Mouse (Mus musculus) olfactory bulb, adult 2 months (tissue): ENCODE data around the gene Olfr1555-ps1. TPM values are rescaled to one million over a fixed set of nuclear protein-coding genes. Genes with fewer than 3 reads are reported as not detected.
"Not testable (repeated sequence)": the region's sequence is repeated elsewhere in the genome, so short reads cannot be mapped to it uniquely, and the experiment has no call there.

Experiments used
- H3K27ac ChIP-seq: fragments of 200-500 bp; 2 replicates; pipeline ENCODE4 v1.5.1; 2012; ENCODE audit warnings: low read depth, low read length; ENCODE audit not compliant: insufficient read depth
- H3K4me1 ChIP-seq: fragments of 200-500 bp; 2 replicates; pipeline ENCODE4 v1.6.1; 2012; ENCODE audit warnings: low read length; ENCODE audit not compliant: control insufficient read depth, insufficient read depth
- H3K4me3 ChIP-seq: fragments of 200-500 bp; 2 replicates; pipeline ENCODE4 v1.5.1; 2012; ENCODE audit warnings: mild to moderate bottlenecking, low read depth, low read length, moderate library complexity; ENCODE audit not compliant: insufficient read depth
- CTCF ChIP-seq: fragments of 200-500 bp; IDR thresholded peaks from 2 replicates; pipeline ENCODE4 v1.5.1; 2012; ENCODE audit warnings: low read depth, mild to moderate bottlenecking, low read length, moderate library complexity; ENCODE audit not compliant: insufficient read depth
- POLR2A ChIP-seq: fragments of 200-500 bp; IDR thresholded peaks from 2 replicates; pipeline ENCODE4 v1.6.1; 2012; ENCODE audit warnings: mild to moderate bottlenecking, low read depth, low read length, moderate library complexity; ENCODE audit not compliant: insufficient read depth
- WGBS: fragments of 180-500 bp; shearing (Covaris S2); methylation state at CpG from one replicate; pipeline ENCODE4 v1.1.7; 2018; 5-methylcytosine and 5-hydroxymethylcytosine counted together
- polyA plus RNA-seq: library from polyadenylated mRNA; stranded (reverse); fragments of >200 nt; gene quantifications from 2 replicates; pipeline ENCODE4 v1.2.4, GENCODE M21; 2012; ENCODE audit warnings: low replicate concordance; ENCODE audit not compliant: missing spikeins, insufficient read depth, insufficient read length

Gene Olfr1555-ps1
- polyA plus RNA-seq: not detected in 2 replicates

GRCm38 (mm10) chr19:12170062-12170599 lies at the start of gene Olfr1555-ps1:
Olfr1555-ps1 (minus strand) TSS chr19:12170112.
- H3K4me3 ChIP-seq, H3K27ac ChIP-seq, H3K4me1 ChIP-seq: not testable (repeated sequence)
- WGBS: 22% methylated on average over 1 of the region's 1 CpGs

- WGBS: 60% methylated on average over 1 of the region's 1 CpGs
- no peak within 1 kb of the TSS for H3K4me3 ChIP-seq
- no peaks in the 10 kb centered on the region for H3K4me1 ChIP-seq
- TF ChIP-seq POLR2A: no peak
- no peak for TF ChIP-seq CTCF
- no peak within 1 kb of the TSS for H3K27ac ChIP-seq
Measured at GRCm38 (mm10) chr19:12200334-12200733, 30.4 kb upstream of the Olfr1555-ps1 start, which contains the start of gene Olfr1431. Olfr1431 (plus strand) TSS chr19:12200634.

DNA sequence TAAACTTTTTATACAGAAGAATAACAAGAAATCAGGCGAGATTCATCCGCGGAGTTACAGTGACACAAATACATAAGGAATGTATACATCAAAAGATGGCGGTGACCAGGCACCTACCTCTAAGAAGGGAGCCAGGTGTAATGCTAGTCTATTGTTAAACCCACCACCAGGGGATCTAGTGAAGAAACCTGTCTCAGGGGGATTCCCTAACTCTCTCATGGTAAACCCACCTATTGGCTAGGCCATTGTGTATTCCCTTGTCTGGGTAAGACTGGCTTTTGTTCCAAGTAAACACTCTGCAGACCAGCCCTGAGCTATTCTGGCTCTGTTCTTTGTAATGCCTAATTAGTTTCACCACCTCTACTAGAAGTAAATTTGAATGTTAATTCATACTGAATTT lies 29.2 kb upstream of the Olfr1555-ps1 start:
- H3K4me3 ChIP-seq, H3K4me1 ChIP-seq, H3K27ac ChIP-seq: not testable (repeated sequence)
- WGBS: 81% methylated on average over 4 of the region's 4 CpGs

DNA sequence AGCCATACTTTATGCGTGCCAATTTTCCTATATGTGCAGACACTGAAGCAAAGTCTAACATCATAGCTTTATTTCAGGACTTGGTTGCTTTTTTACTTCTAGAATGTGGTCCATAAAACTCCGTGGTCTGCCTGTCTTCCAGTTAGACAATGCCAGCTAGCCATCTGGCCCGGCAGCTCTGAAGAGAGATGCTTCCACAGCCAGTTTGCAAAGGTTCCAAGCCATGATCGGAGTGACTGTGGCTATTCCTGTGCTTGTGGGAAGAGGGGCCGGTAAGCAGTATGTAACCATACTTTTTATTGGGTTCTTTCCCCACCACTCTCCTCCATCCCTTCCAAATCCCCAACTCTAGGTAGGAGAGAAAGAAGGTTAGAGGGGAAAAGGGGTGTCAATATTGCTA lies 5.5 kb upstream of the Olfr1555-ps1 start:
- WGBS: 82% methylated on average over 5 of the region's 5 CpGs
- H3K27ac ChIP-seq, H3K4me3 ChIP-seq, H3K4me1 ChIP-seq: not testable (repeated sequence)

DNA sequence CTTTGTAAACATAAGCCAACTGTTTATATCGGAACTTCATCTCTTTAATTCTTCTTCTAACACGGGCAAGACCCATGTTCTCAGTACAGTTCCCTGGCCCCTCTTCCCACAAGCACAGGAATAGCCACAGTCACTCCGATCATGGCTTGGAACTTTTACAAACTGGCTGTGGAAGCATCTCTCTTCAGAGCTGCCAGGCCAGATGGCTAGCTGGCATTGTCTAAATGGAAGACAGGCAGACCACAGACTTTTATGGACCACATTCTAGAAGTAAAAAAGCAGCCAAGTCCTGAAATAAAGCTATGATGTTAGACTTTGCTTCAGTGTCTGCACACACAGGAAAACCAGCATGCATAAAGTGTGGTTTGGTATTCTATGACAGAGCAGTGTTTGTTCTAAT lies 24.5 kb downstream of the Olfr1555-ps1 start:
- TF ChIP-seq POLR2A (no peak), CTCF (no peak)
- no peak overlapping the region for H3K4me3 ChIP-seq
- H3K4me1 ChIP-seq: no peaks in the 10 kb centered on the region
- WGBS: 81% methylated on average over 3 of the region's 3 CpGs
- no peak overlapping the region for H3K27ac ChIP-seq

GRCm38 (mm10) chr19:12143356-12143755 lies 26.6 kb downstream of the Olfr1555-ps1 start:
- Histone ChIP-seq H3K4me3 (no peak overlapping the region), H3K27ac (no peak overlapping the region), H3K4me1 (no peaks in the 10 kb centered on the region)
- 10% methylated on average over 1 of the region's 1 CpGs for WGBS
- TF ChIP-seq CTCF (no peak), POLR2A (no peak)

GRCm38 (mm10) chr19:12134289-12134688 lies 35.6 kb downstream of the Olfr1555-ps1 start:
- TF ChIP-seq CTCF: no peak
- TF ChIP-seq POLR2A: no peak
- no peak overlapping the region for H3K4me3 ChIP-seq
- WGBS: 23% methylated on average over 2 of the region's 2 CpGs
- no peak overlapping the region for H3K27ac ChIP-seq
- H3K4me1 ChIP-seq: no peaks in the 10 kb centered on the region

GRCm38 (mm10) chr19:12123103-12123502 lies 46.8 kb downstream of the Olfr1555-ps1 start, which contains the start of gene Olfr76:
Olfr76 (minus strand) TSS chr19:12123203.
- whole genome bisulfite sequencing: 71% methylated on average over 3 of the region's 3 CpGs
- Histone ChIP-seq H3K27ac (no peak within 1 kb of the TSS), H3K4me3 (no peak within 1 kb of the TSS), H3K4me1 (no peaks in the 10 kb centered on the region)
- no peak for TF ChIP-seq CTCF
- TF ChIP-seq POLR2A: no peak

GRCm38 (mm10) chr19:12116464-12116863 lies 53.4 kb downstream of the Olfr1555-ps1 start:
- no peak overlapping the region for H3K27ac ChIP-seq
- WGBS: 89% methylated on average over 3 of the region's 3 CpGs
- TF ChIP-seq POLR2A (no peak), CTCF (no peak)
- H3K4me3 ChIP-seq: no peak overlapping the region
- no peaks in the 10 kb centered on the region for H3K4me1 ChIP-seq

- Histone ChIP-seq H3K27ac (no peak within 1 kb of the TSS), H3K4me1 (no peaks in the 10 kb centered on the region), H3K4me3 (no peak within 1 kb of the TSS)
- 72% methylated on average over 1 of the region's 1 CpGs for WGBS
- TF ChIP-seq POLR2A: no peak
Measured at GRCm38 (mm10) chr19:12115797-12116196, 54.1 kb downstream of the Olfr1555-ps1 start, which contains the start of gene Olfr1428. Olfr1428 (minus strand) TSS chr19:12115897.

Other genes starting within 250 kb of the Olfr1555-ps1 start
- gene Osbp, start 204.2 kb downstream of the Olfr1555-ps1 start, polyA plus RNA-seq: 158 TPM in 1 of 2 replicates, not detected in the other
- gene Olfr1423, start 128.8 kb downstream of the Olfr1555-ps1 start, polyA plus RNA-seq: not detected in 2 replicates
- gene Olfr1424, start 107.4 kb downstream of the Olfr1555-ps1 start, polyA plus RNA-seq: not detected in 2 replicates
- gene Olfr1425, start 92.4 kb downstream of the Olfr1555-ps1 start, polyA plus RNA-seq: not detected in 2 replicates
- gene Olfr1426, start 78.1 kb downstream of the Olfr1555-ps1 start, polyA plus RNA-seq: not detected in 2 replicates
- not detected in 2 replicates for gene Olfr1427, start 66.8 kb downstream of the Olfr1555-ps1 start, polyA plus RNA-seq
- gene Olfr1428, start 54.2 kb downstream of the Olfr1555-ps1 start, polyA plus RNA-seq: not detected in 2 replicates
- not detected in 2 replicates for gene Olfr76, start 46.9 kb downstream of the Olfr1555-ps1 start, polyA plus RNA-seq
- gene Olfr1431, start 30.5 kb upstream of the Olfr1555-ps1 start, polyA plus RNA-seq: not detected in 2 replicates
- not detected in 2 replicates for gene Olfr1432, start 62.5 kb upstream of the Olfr1555-ps1 start, polyA plus RNA-seq
- gene Olfr262, start 71.5 kb upstream of the Olfr1555-ps1 start, polyA plus RNA-seq: not detected in 2 replicates
- not detected in 2 replicates for gene Olfr235, start 90.9 kb upstream of the Olfr1555-ps1 start, polyA plus RNA-seq
- not detected in 2 replicates for gene Olfr1434, start 109.7 kb upstream of the Olfr1555-ps1 start, polyA plus RNA-seq
- gene Olfr1436, start 129.0 kb upstream of the Olfr1555-ps1 start, polyA plus RNA-seq: not detected in 2 replicates
- not detected in 2 replicates for gene Olfr1437, start 155.0 kb upstream of the Olfr1555-ps1 start, polyA plus RNA-seq
- gene Olfr1438-ps1, start 165.8 kb upstream of the Olfr1555-ps1 start, polyA plus RNA-seq: not detected in 2 replicates
- not detected in 2 replicates for gene Olfr1440, start 217.2 kb upstream of the Olfr1555-ps1 start, polyA plus RNA-seq
- not detected in 2 replicates for gene Olfr1441, start 247.3 kb upstream of the Olfr1555-ps1 start, polyA plus RNA-seq